In genomic region chr15:10981377-10982063, GRCm38 (mm10) we compare ENCODE assay signal across 8 mouse cellular contexts. TPM values are rescaled to one million over a fixed set of nuclear protein-coding genes. Genes with fewer than 3 reads are reported as not detected.
A peak's percentile ranks its signal among the peaks of the same experiment; 100 is the strongest.
DNase-seq lines count a peak whose midpoint lies in the region; ATAC-seq lines count a peak whose summit lies in the region.

Gene Amacr, plus strand, starts transcription at chr15:10981756.

- peak within 1 kb of the TSS; percentile 90 for H3K27ac ChIP-seq in hindbrain, embryonic 12.5 days

- H3K9me3 ChIP-seq in hindbrain, embryonic 12.5 days (replicated peaks): no peaks in the 10 kb centered on the region

- peaks cover 2% of the 10 kb centered on the region; the same call in 1 of the 2 replicates for H3K4me1 ChIP-seq in hindbrain, embryonic 12.5 days

- peak; percentile 99 for ATAC-seq in hindbrain, embryonic 12.5 days (ENCODE audit: low FRiP score)

- peak; percentile 95 for DNase-seq in NIH3T3 (ENCODE audit: low read depth)
- DNase-seq in cerebellum, postnatal 10 days: peak; percentile 93 to 95
- peak; percentile 65 to 86 for DNase-seq in frontal cortex, postnatal 10 days (ENCODE audit: low spot score in 2 of 2)
- DNase-seq in layer of hippocampus, postnatal 14 days (ENCODE audit: low spot score in 2 of 2): peak; percentile 88 to 92
- peak; percentile 88 for DNase-seq in lung, postnatal 14 days
- DNase-seq in retina, adult 2 months (ENCODE audit: low read depth, low spot score): peak; percentile 83
- peak; percentile 86 for DNase-seq in thymus, postnatal 36 days

- peak within 1 kb of the TSS; percentile 70 for H3K9ac ChIP-seq in hindbrain, embryonic 12.5 days

- H3K4me2 ChIP-seq in hindbrain, embryonic 12.5 days (replicated peaks): peak within 1 kb of the TSS; percentile 55

- under 1% methylated on average over 52 of the region's 52 CpGs for WGBS in hindbrain, embryonic 12.5 days

- peak within 1 kb of the TSS; percentile 65 for H3K4me3 ChIP-seq in hindbrain, embryonic 12.5 days

- H3K27me3 ChIP-seq in hindbrain, embryonic 12.5 days: no peaks in the 10 kb centered on the region

- no peaks in the 10 kb centered on the region for H3K36me3 ChIP-seq in hindbrain, embryonic 12.5 days

RNA-seq across cellular contexts. Expression of gene Amacr, which starts in this region (rescaled TPM):
- 10.2 and 11.9 TPM in 2 replicates for polyA plus RNA-seq in hindbrain, embryonic 12.5 days (2016; fragmentation: Nextera tagmentation; extraction: Ambion mirVana)
- total RNA-seq in layer of hippocampus, postnatal 14 days (2021): 1 to 10 TPM; 8.5 to 9.4 TPM

Comparison
In these comparisons a context has a peak if more than half of its experiments do, and no peak if none do; other contexts are left out.
1. Peak in every context shown above with its lines: DNase-seq, ATAC-seq, H3K4me3 ChIP-seq and H3K27ac ChIP-seq.